Mouse (Mus musculus) heart, postnatal 0 days (tissue): Measurements from ENCODE around the gene Rnaset2b.
"Not testable (repeated sequence)": the region's sequence is repeated elsewhere in the genome, so short reads cannot be mapped to it uniquely, and the experiment has no call there.

ENCODE experiments used
- CTCF ChIP-seq: IDR thresholded peaks from 2 replicates; pipeline ENCODE4 v1.5.1; 2016; ENCODE audit warnings: antibody characterized with exemption, control low read depth, low read depth
- EP300 ChIP-seq: IDR thresholded peaks from 2 replicates; pipeline ENCODE4 v1.6.1; 2016; ENCODE audit warnings: antibody characterized with exemption, low read depth

GRCm38 (mm10) chr17:6972836-6973396 is 2.5 kb downstream of the Rnaset2b start:
- TF ChIP-seq CTCF, EP300: not testable (repeated sequence)
